Mouse (Mus musculus) CD4-positive, CD25-positive, alpha-beta regulatory T cell, adult 2 months (primary cell): ENCODE results near the gene Nxnl2.
"Not testable (repeated sequence)": the region's sequence is repeated elsewhere in the genome, so short reads cannot be mapped to it uniquely, and the experiment has no call there.

ENCODE experiments used
- DNase-seq: peaks from one replicate; pipeline ENCODE4 v3.0.0-alpha.2; 2012; ENCODE audit warnings: low read depth, low spot score

Nxnl2 gene

GRCm38 (mm10) chr13:51178932-51179331 is 8.1 kb downstream of the Nxnl2 start:
- DNase-seq = no peak

- DNase-seq = no peak
These were observed 8.5 kb downstream of the Nxnl2 start for GRCm38 (mm10) chr13:51179362-51179761.

- no peak for DNase-seq
These were observed 11.4 kb downstream of the Nxnl2 start for GRCm38 (mm10) chr13:51182236-51182635.

GRCm38 (mm10) chr13:51184896-51185295 is 14.1 kb downstream of the Nxnl2 start:
- no peak for DNase-seq

GRCm38 (mm10) chr13:51190336-51190735 is 19.5 kb downstream of the Nxnl2 start:
- peak; percentile 12 for DNase-seq

GRCm38 (mm10) chr13:51191416-51192140 is 20.8 kb downstream of the Nxnl2 start:
- DNase-seq = peak; percentile 7

GRCm38 (mm10) chr13:51193893-51194292 is 23.1 kb downstream of the Nxnl2 start:
- DNase-seq = peak; percentile 37

- DNase-seq = no peak
These were observed 26.9 kb downstream of the Nxnl2 start for GRCm38 (mm10) chr13:51197699-51198098.

- no peak for DNase-seq
These were observed 27.4 kb downstream of the Nxnl2 start for GRCm38 (mm10) chr13:51198186-51198585.

GRCm38 (mm10) chr13:51201985-51202843 is 31.4 kb downstream of the Nxnl2 start:
- DNase-seq = not testable (repeated sequence)

- peak; percentile 25 for DNase-seq
These were observed 32.0 kb downstream of the Nxnl2 start for GRCm38 (mm10) chr13:51202844-51203173.

GRCm38 (mm10) chr13:51203467-51203866 is 32.6 kb downstream of the Nxnl2 start:
- DNase-seq = no peak

- not testable (repeated sequence) for DNase-seq
These were observed 33.3 kb downstream of the Nxnl2 start for GRCm38 (mm10) chr13:51204081-51204480.

GRCm38 (mm10) chr13:51207965-51208364 is 37.1 kb downstream of the Nxnl2 start:
- DNase-seq = no peak

GRCm38 (mm10) chr13:51208378-51209100 is 37.7 kb downstream of the Nxnl2 start:
- DNase-seq = no peak

- peak; percentile 15 for DNase-seq
These were observed 39.8 kb downstream of the Nxnl2 start for GRCm38 (mm10) chr13:51210639-51211038.

GRCm38 (mm10) chr13:51214746-51215145 is 43.9 kb downstream of the Nxnl2 start:
- no peak for DNase-seq

GRCm38 (mm10) chr13:51220897-51221296 is 50.1 kb downstream of the Nxnl2 start:
- no peak for DNase-seq

GRCm38 (mm10) chr13:51221425-51222160 is 50.8 kb downstream of the Nxnl2 start:
- DNase-seq = no peak
